Mouse (Mus musculus): ENCODE data around the gene Ccdc81. TPM values are rescaled to one million over a fixed set of nuclear protein-coding genes. Genes with fewer than 3 reads are reported as not detected.
A peak's percentile ranks its signal among the peaks of the same experiment; 100 is the strongest.

Gene Ccdc81
- polyA plus RNA-seq, 1 experiment from 2014 or later = 1.2 TPM

GRCm38 (mm10) chr7:89916711-89917110 lies 13.3 kb upstream of the Ccdc81 start:
- Histone ChIP-seq H3K27me3 (replicated peaks; ENCODE audit: control insufficient read depth, insufficient read depth, low read length) (no peaks in the 10 kb centered on the region), H3K36me3 (ENCODE audit: control insufficient read depth, insufficient read depth, low read length) (peaks cover 37% of the 10 kb centered on the region), H3K9me3 (ENCODE audit: control insufficient read depth, low read length) (no peaks in the 10 kb centered on the region), H3K9ac (ENCODE audit: low read depth, low read length) (no peak overlapping the region), H3K4me1 (ENCODE audit: control insufficient read depth, insufficient read depth, low read length) (no peaks in the 10 kb centered on the region), H3K4me3 (ENCODE audit: low read depth, low read length) (no peak overlapping the region), H3K4me2 (ENCODE audit: low read depth, low read length) (no peak overlapping the region), H3K27ac (replicated peaks; ENCODE audit: low read depth, low read length) (no peak overlapping the region)
- ATAC-seq (ENCODE audit: low read depth) = no peak
- 82% methylated on average over 5 of the region's 5 CpGs for WGBS
- peak; percentile 75 for DNase-seq (ENCODE audit: low spot score)

GRCm38 (mm10) chr7:89913432-89914158 lies 10.2 kb upstream of the Ccdc81 start:
- H3K27ac ChIP-seq (replicated peaks; ENCODE audit: low read depth, low read length) = no peak overlapping the region
- no peaks in the 10 kb centered on the region; the same call in 1 of the 2 replicates for H3K4me1 ChIP-seq (ENCODE audit: control insufficient read depth, insufficient read depth, low read length)
- no peak for DNase-seq (ENCODE audit: low spot score)
- no peak for ATAC-seq (ENCODE audit: low read depth)
- no peak overlapping the region for H3K9ac ChIP-seq (ENCODE audit: low read depth, low read length)
- peaks cover 25% of the 10 kb centered on the region for H3K36me3 ChIP-seq (ENCODE audit: control insufficient read depth, insufficient read depth, low read length)
- H3K4me2 ChIP-seq (ENCODE audit: low read depth, low read length) = no peak overlapping the region
- no peak overlapping the region for H3K4me3 ChIP-seq (ENCODE audit: low read depth, low read length)
- 0 out of 2 replicates have a peak, but pooled peaks cover 3% of the 10 kb centered on the region for H3K27me3 ChIP-seq (replicated peaks; ENCODE audit: control insufficient read depth, insufficient read depth, low read length)
- WGBS = 85% methylated on average over 3 of the region's 3 CpGs
- no peaks in the 10 kb centered on the region for H3K9me3 ChIP-seq (ENCODE audit: control insufficient read depth, low read length)

GRCm38 (mm10) chr7:89912356-89912755 lies 8.9 kb upstream of the Ccdc81 start:
- H3K9ac ChIP-seq (ENCODE audit: low read depth, low read length) = no peak overlapping the region
- 84% methylated on average over 3 of the region's 3 CpGs for WGBS

GRCm38 (mm10) chr7:89909711-89910110 lies 6.3 kb upstream of the Ccdc81 start:
- Histone ChIP-seq H3K4me3 (ENCODE audit: low read depth, low read length) (no peak overlapping the region), H3K4me2 (ENCODE audit: low read depth, low read length) (peak overlapping the region; percentile 31; the same call in 1 of the 2 replicates), H3K4me1 (ENCODE audit: control insufficient read depth, insufficient read depth, low read length) (peaks cover 3% of the 10 kb centered on the region), H3K27ac (replicated peaks; ENCODE audit: low read depth, low read length) (no peak overlapping the region), H3K27me3 (replicated peaks; ENCODE audit: control insufficient read depth, insufficient read depth, low read length) (0 out of 2 replicates have a peak, but pooled peaks cover 3% of the 10 kb centered on the region), H3K36me3 (ENCODE audit: control insufficient read depth, insufficient read depth, low read length) (no peaks in the 10 kb centered on the region), H3K9me3 (ENCODE audit: control insufficient read depth, low read length) (no peaks in the 10 kb centered on the region), H3K9ac (ENCODE audit: low read depth, low read length) (no peak overlapping the region)
- DNase-seq (ENCODE audit: low spot score) (no peak), ATAC-seq (ENCODE audit: low read depth) (no peak)
- 68% methylated on average over 4 of the region's 4 CpGs for WGBS

More at GRCm38 (mm10) chr7:89912356-89912755, 8.9 kb upstream of the Ccdc81 start:
- 0 out of 2 replicates have a peak, but pooled peaks cover 3% of the 10 kb centered on the region for H3K27me3 ChIP-seq (replicated peaks; ENCODE audit: control insufficient read depth, insufficient read depth, low read length)
- peaks cover 17% of the 10 kb centered on the region for H3K36me3 ChIP-seq (ENCODE audit: control insufficient read depth, insufficient read depth, low read length)
- no peak for ATAC-seq (ENCODE audit: low read depth)
- H3K4me3 ChIP-seq (ENCODE audit: low read depth, low read length) = no peak overlapping the region
- no peaks in the 10 kb centered on the region for H3K9me3 ChIP-seq (ENCODE audit: control insufficient read depth, low read length)
- H3K4me2 ChIP-seq (ENCODE audit: low read depth, low read length) = no peak overlapping the region
- H3K4me1 ChIP-seq (ENCODE audit: control insufficient read depth, insufficient read depth, low read length) = peaks cover 3% of the 10 kb centered on the region
- DNase-seq (ENCODE audit: low spot score) = no peak
- no peak overlapping the region for H3K27ac ChIP-seq (replicated peaks; ENCODE audit: low read depth, low read length)

- Histone ChIP-seq H3K36me3 (ENCODE audit: control insufficient read depth, insufficient read depth, low read length) (no peaks in the 10 kb centered on the region), H3K9me3 (ENCODE audit: control insufficient read depth, low read length) (no peaks in the 10 kb centered on the region), H3K4me2 (ENCODE audit: low read depth, low read length) (peak overlapping the region; percentile 31), H3K4me1 (ENCODE audit: control insufficient read depth, insufficient read depth, low read length) (peaks cover 3% of the 10 kb centered on the region), H3K27me3 (replicated peaks; ENCODE audit: control insufficient read depth, insufficient read depth, low read length) (0 out of 2 replicates have a peak, but pooled peaks cover 3% of the 10 kb centered on the region), H3K9ac (ENCODE audit: low read depth, low read length) (no peak overlapping the region), H3K4me3 (ENCODE audit: low read depth, low read length) (no peak overlapping the region), H3K27ac (replicated peaks; ENCODE audit: low read depth, low read length) (no peak overlapping the region)
- ATAC-seq (ENCODE audit: low read depth) (no peak), DNase-seq (ENCODE audit: low spot score) (peak; percentile 43)
- 49% methylated on average over 20 of the region's 20 CpGs for WGBS
Observed at GRCm38 (mm10) chr7:89908899-89909621, 5.6 kb upstream of the Ccdc81 start.

- Histone ChIP-seq H3K4me2 (ENCODE audit: low read depth, low read length) (peak overlapping the region; percentile 31), H3K27me3 (replicated peaks; ENCODE audit: control insufficient read depth, insufficient read depth, low read length) (0 out of 2 replicates have a peak, but pooled peaks cover 3% of the 10 kb centered on the region), H3K9ac (ENCODE audit: low read depth, low read length) (no peak overlapping the region), H3K9me3 (ENCODE audit: control insufficient read depth, low read length) (no peaks in the 10 kb centered on the region), H3K27ac (replicated peaks; ENCODE audit: low read depth, low read length) (no peak overlapping the region), H3K4me3 (ENCODE audit: low read depth, low read length) (no peak overlapping the region), H3K4me1 (ENCODE audit: control insufficient read depth, insufficient read depth, low read length) (peaks cover 6% of the 10 kb centered on the region), H3K36me3 (ENCODE audit: control insufficient read depth, insufficient read depth, low read length) (no peaks in the 10 kb centered on the region)
- DNase-seq (ENCODE audit: low spot score) (peak; percentile 72), ATAC-seq (ENCODE audit: low read depth) (peak; percentile 45)
- WGBS = 28% methylated on average over 7 of the region's 7 CpGs
Observed at GRCm38 (mm10) chr7:89908421-89908820, 5.0 kb upstream of the Ccdc81 start.

- no peak overlapping the region for H3K4me3 ChIP-seq (ENCODE audit: low read depth, low read length)
- H3K9me3 ChIP-seq (ENCODE audit: control insufficient read depth, low read length) = no peaks in the 10 kb centered on the region
- H3K27ac ChIP-seq (replicated peaks; ENCODE audit: low read depth, low read length) = no peak overlapping the region
- ATAC-seq (ENCODE audit: low read depth) = peak; percentile 68
- peaks cover 6% of the 10 kb centered on the region for H3K4me1 ChIP-seq (ENCODE audit: control insufficient read depth, insufficient read depth, low read length)
- H3K9ac ChIP-seq (ENCODE audit: low read depth, low read length) = no peak overlapping the region
- DNase-seq (ENCODE audit: low spot score) = peak; percentile 84
- WGBS = 19% methylated on average over 8 of the region's 8 CpGs
- peak overlapping the region; percentile 31 for H3K4me2 ChIP-seq (ENCODE audit: low read depth, low read length)
- H3K27me3 ChIP-seq (replicated peaks; ENCODE audit: control insufficient read depth, insufficient read depth, low read length) = 0 out of 2 replicates have a peak, but pooled peaks cover 3% of the 10 kb centered on the region
- no peaks in the 10 kb centered on the region for H3K36me3 ChIP-seq (ENCODE audit: control insufficient read depth, insufficient read depth, low read length)
Observed at GRCm38 (mm10) chr7:89907950-89908349, 4.5 kb upstream of the Ccdc81 start.

- Histone ChIP-seq H3K4me1 (ENCODE audit: control insufficient read depth, insufficient read depth, low read length) (peaks cover 3% of the 10 kb centered on the region; the same call in 1 of the 2 replicates), H3K36me3 (ENCODE audit: control insufficient read depth, insufficient read depth, low read length) (no peaks in the 10 kb centered on the region), H3K9me3 (ENCODE audit: control insufficient read depth, low read length) (no peaks in the 10 kb centered on the region), H3K4me2 (ENCODE audit: low read depth, low read length) (peak overlapping the region; percentile 48), H3K27me3 (replicated peaks; ENCODE audit: control insufficient read depth, insufficient read depth, low read length) (no peaks in the 10 kb centered on the region), H3K9ac (ENCODE audit: low read depth, low read length) (no peak overlapping the region), H3K4me3 (ENCODE audit: low read depth, low read length) (peak overlapping the region; percentile 17; the same call in 1 of the 2 replicates), H3K27ac (replicated peaks; ENCODE audit: low read depth, low read length) (no peak overlapping the region)
- 73% methylated on average over 8 of the region's 8 CpGs for WGBS
- ATAC-seq (ENCODE audit: low read depth) = peak; percentile 51; the same call in 1 of the 2 replicates
- DNase-seq (ENCODE audit: low spot score) = no peak
Observed at GRCm38 (mm10) chr7:89903007-89903406, 422 bp downstream of the Ccdc81 start.

Data from embryonic facial prominence, embryonic 14.5 days (tissue).